Mouse (Mus musculus): ENCODE measurements around the gene Sp7. TPM values are rescaled to one million over a fixed set of nuclear protein-coding genes. Genes with fewer than 3 reads are reported as not detected.

Gene Sp7
- polyA plus RNA-seq, 1 experiment from 2014 or later = 0.64 TPM

GRCm38 (mm10) chr15:102370727-102371126, 3.7 kb upstream of the Sp7 start:
- Histone ChIP-seq H3K27me3 (ENCODE audit: control insufficient read depth, insufficient read depth, low read length) (no peaks in the 10 kb centered on the region), H3K4me3 (replicated peaks; ENCODE audit: low read length) (no peak overlapping the region), H3K4me2 (replicated peaks) (no peak overlapping the region), H3K27ac (no peak overlapping the region), H3K9me3 (ENCODE audit: control insufficient read depth, low read length) (no peaks in the 10 kb centered on the region), H3K4me1 (replicated peaks; ENCODE audit: control insufficient read depth, insufficient read depth, low read length) (peaks cover 7% of the 10 kb centered on the region; the same call in 1 of the 2 replicates), H3K9ac (0 out of 2 replicates have a peak overlapping the region, but pooled peaks have one; percentile 16), H3K36me3 (replicated peaks; ENCODE audit: control insufficient read depth, insufficient read depth) (no peaks in the 10 kb centered on the region)
- WGBS = 10% methylated on average over 10 of the region's 10 CpGs
- no peak for ATAC-seq (ENCODE audit: low FRiP score)
- no peak for DNase-seq (ENCODE audit: low spot score)

GRCm38 (mm10) chr15:102369972-102370371, 3.0 kb upstream of the Sp7 start:
- Histone ChIP-seq H3K4me3 (replicated peaks; ENCODE audit: low read length) (no peak overlapping the region), H3K36me3 (replicated peaks; ENCODE audit: control insufficient read depth, insufficient read depth) (no peaks in the 10 kb centered on the region), H3K9me3 (ENCODE audit: control insufficient read depth, low read length) (no peaks in the 10 kb centered on the region), H3K9ac (no peak overlapping the region), H3K4me1 (replicated peaks; ENCODE audit: control insufficient read depth, insufficient read depth, low read length) (peaks cover 7% of the 10 kb centered on the region; the same call in 1 of the 2 replicates), H3K27ac (no peak overlapping the region), H3K27me3 (ENCODE audit: control insufficient read depth, insufficient read depth, low read length) (peaks cover 4% of the 10 kb centered on the region; the same call in 1 of the 2 replicates), H3K4me2 (replicated peaks) (no peak overlapping the region)
- DNase-seq (ENCODE audit: low spot score) (no peak), ATAC-seq (ENCODE audit: low FRiP score) (no peak)
- 17% methylated on average over 13 of the region's 13 CpGs for WGBS

- Histone ChIP-seq H3K27me3 (ENCODE audit: control insufficient read depth, insufficient read depth, low read length) (peaks cover 4% of the 10 kb centered on the region; the same call in 1 of the 2 replicates), H3K9me3 (ENCODE audit: control insufficient read depth, low read length) (no peaks in the 10 kb centered on the region), H3K4me1 (replicated peaks; ENCODE audit: control insufficient read depth, insufficient read depth, low read length) (peaks cover 7% of the 10 kb centered on the region; the same call in 1 of the 2 replicates), H3K4me3 (replicated peaks; ENCODE audit: low read length) (peak overlapping the region; percentile 27), H3K36me3 (replicated peaks; ENCODE audit: control insufficient read depth, insufficient read depth) (no peaks in the 10 kb centered on the region), H3K4me2 (replicated peaks) (peak overlapping the region; percentile 53), H3K27ac (peak overlapping the region; percentile 20; the same call in 1 of the 2 replicates), H3K9ac (peak overlapping the region; percentile 54)
- DNase-seq (ENCODE audit: low spot score) (no peak), ATAC-seq (ENCODE audit: low FRiP score) (no peak)
- WGBS = 7% methylated on average over 7 of the region's 7 CpGs
Measured at GRCm38 (mm10) chr15:102366238-102366637, 744 bp downstream of the Sp7 start.

- H3K9ac ChIP-seq = no peak overlapping the region
- no peak overlapping the region for H3K4me3 ChIP-seq (replicated peaks; ENCODE audit: low read length)
- 100% methylated on average over 1 of the region's 1 CpGs for WGBS
- DNase-seq (ENCODE audit: low spot score) = no peak
- no peaks in the 10 kb centered on the region for H3K9me3 ChIP-seq (ENCODE audit: control insufficient read depth, low read length)
- H3K4me1 ChIP-seq (replicated peaks; ENCODE audit: control insufficient read depth, insufficient read depth, low read length) = peaks cover 5% of the 10 kb centered on the region; the same call in 1 of the 2 replicates
- H3K36me3 ChIP-seq (replicated peaks; ENCODE audit: control insufficient read depth, insufficient read depth) = no peaks in the 10 kb centered on the region
- ATAC-seq (ENCODE audit: low FRiP score) = no peak
- no peak overlapping the region for H3K4me2 ChIP-seq (replicated peaks)
- H3K27me3 ChIP-seq (ENCODE audit: control insufficient read depth, insufficient read depth, low read length) = peaks cover 5% of the 10 kb centered on the region; the same call in 1 of the 2 replicates
- H3K27ac ChIP-seq = no peak overlapping the region
Measured at GRCm38 (mm10) chr15:102364678-102365077, 2.3 kb downstream of the Sp7 start.

GRCm38 (mm10) chr15:102362648-102363047, 4.3 kb downstream of the Sp7 start:
- no peak overlapping the region for H3K4me2 ChIP-seq (replicated peaks)
- ATAC-seq (ENCODE audit: low FRiP score) = no peak

GRCm38 (mm10) chr15:102358834-102359233, 8.1 kb downstream of the Sp7 start:
- Histone ChIP-seq H3K9me3 (ENCODE audit: control insufficient read depth, low read length) (no peaks in the 10 kb centered on the region), H3K36me3 (replicated peaks; ENCODE audit: control insufficient read depth, insufficient read depth) (no peaks in the 10 kb centered on the region), H3K27ac (no peak overlapping the region), H3K9ac (no peak overlapping the region), H3K4me3 (replicated peaks; ENCODE audit: low read length) (no peak overlapping the region), H3K4me1 (replicated peaks; ENCODE audit: control insufficient read depth, insufficient read depth, low read length) (peaks cover 21% of the 10 kb centered on the region), H3K4me2 (replicated peaks) (no peak overlapping the region), H3K27me3 (ENCODE audit: control insufficient read depth, insufficient read depth, low read length) (peaks cover 42% of the 10 kb centered on the region)
- 20% methylated on average over 5 of the region's 5 CpGs for WGBS
- no peak for DNase-seq (ENCODE audit: low spot score)
- no peak for ATAC-seq (ENCODE audit: low FRiP score)

More at GRCm38 (mm10) chr15:102362648-102363047, 4.3 kb downstream of the Sp7 start:
- H3K9me3 ChIP-seq (ENCODE audit: control insufficient read depth, low read length) = no peaks in the 10 kb centered on the region
- no peak overlapping the region for H3K27ac ChIP-seq
- H3K36me3 ChIP-seq (replicated peaks; ENCODE audit: control insufficient read depth, insufficient read depth) = no peaks in the 10 kb centered on the region
- no peak overlapping the region for H3K9ac ChIP-seq
- H3K27me3 ChIP-seq (ENCODE audit: control insufficient read depth, insufficient read depth, low read length) = peaks cover 24% of the 10 kb centered on the region
- H3K4me3 ChIP-seq (replicated peaks; ENCODE audit: low read length) = no peak overlapping the region
- DNase-seq (ENCODE audit: low spot score) = no peak
- 11% methylated on average over 14 of the region's 14 CpGs for WGBS
- H3K4me1 ChIP-seq (replicated peaks; ENCODE audit: control insufficient read depth, insufficient read depth, low read length) = peaks cover 14% of the 10 kb centered on the region; the same call in 1 of the 2 replicates

- H3K36me3 ChIP-seq (replicated peaks; ENCODE audit: control insufficient read depth, insufficient read depth) = no peaks in the 10 kb centered on the region
- H3K27me3 ChIP-seq (ENCODE audit: control insufficient read depth, insufficient read depth, low read length) = peaks cover 42% of the 10 kb centered on the region
- H3K4me1 ChIP-seq (replicated peaks; ENCODE audit: control insufficient read depth, insufficient read depth, low read length) = peaks cover 21% of the 10 kb centered on the region
- H3K9me3 ChIP-seq (ENCODE audit: control insufficient read depth, low read length) = no peaks in the 10 kb centered on the region
- H3K27ac ChIP-seq = no peak overlapping the region
- 1% methylated on average over 25 of the region's 25 CpGs for WGBS
- peak overlapping the region; percentile 46 for H3K4me2 ChIP-seq (replicated peaks)
- no peak overlapping the region for H3K9ac ChIP-seq
- peak overlapping the region; percentile 13 for H3K4me3 ChIP-seq (replicated peaks; ENCODE audit: low read length)
- no peak; the same call in 1 of the 2 replicates for ATAC-seq (ENCODE audit: low FRiP score)
- no peak for DNase-seq (ENCODE audit: low spot score)
Measured at GRCm38 (mm10) chr15:102358126-102358525, 8.9 kb downstream of the Sp7 start.

GRCm38 (mm10) chr15:102356501-102357325, 10.3 kb downstream of the Sp7 start:
- Histone ChIP-seq H3K4me1 (replicated peaks; ENCODE audit: control insufficient read depth, insufficient read depth, low read length) (peaks cover 21% of the 10 kb centered on the region), H3K27me3 (ENCODE audit: control insufficient read depth, insufficient read depth, low read length) (peaks cover 42% of the 10 kb centered on the region), H3K9me3 (ENCODE audit: control insufficient read depth, low read length) (no peaks in the 10 kb centered on the region), H3K27ac (0 out of 2 replicates have a peak overlapping the region, but pooled peaks have one; percentile 5), H3K36me3 (replicated peaks; ENCODE audit: control insufficient read depth, insufficient read depth) (no peaks in the 10 kb centered on the region), H3K4me3 (replicated peaks; ENCODE audit: low read length) (no peak overlapping the region; the same call in 1 of the 2 replicates), H3K9ac (peak overlapping the region; percentile 63; the same call in 1 of the 2 replicates), H3K4me2 (replicated peaks) (peak overlapping the region; percentile 83)
- ATAC-seq (ENCODE audit: low FRiP score) = no peak
- 26% methylated on average over 16 of the region's 16 CpGs for WGBS
- DNase-seq (ENCODE audit: low spot score) = no peak

- H3K4me3 ChIP-seq (replicated peaks; ENCODE audit: low read length) = peak overlapping the region; percentile 41
- ATAC-seq (ENCODE audit: low FRiP score) = peak; percentile 51; the same call in 1 of the 2 replicates
Measured at GRCm38 (mm10) chr15:102355871-102356441, 11.0 kb downstream of the Sp7 start.

More at GRCm38 (mm10) chr15:102355871-102356441, 11.0 kb downstream of the Sp7 start:
- DNase-seq (ENCODE audit: low spot score) = no peak
- Histone ChIP-seq H3K27ac (peak overlapping the region; percentile 60; the same call in 1 of the 2 replicates), H3K4me2 (replicated peaks) (peak overlapping the region; percentile 83), H3K27me3 (ENCODE audit: control insufficient read depth, insufficient read depth, low read length) (peaks cover 42% of the 10 kb centered on the region), H3K9ac (peak overlapping the region; percentile 63), H3K36me3 (replicated peaks; ENCODE audit: control insufficient read depth, insufficient read depth) (no peaks in the 10 kb centered on the region), H3K9me3 (ENCODE audit: control insufficient read depth, low read length) (no peaks in the 10 kb centered on the region), H3K4me1 (replicated peaks; ENCODE audit: control insufficient read depth, insufficient read depth, low read length) (peaks cover 21% of the 10 kb centered on the region)
- WGBS = under 1% methylated on average over 38 of the region's 38 CpGs
